Mouse (Mus musculus): Measurements from ENCODE around the gene Mindy4.

GRCm38 (mm10) chr6:55294549-55295131 lies 91.5 kb downstream of the Mindy4 start:
- no peak for TF ChIP-seq CTCF (IDR thresholded peaks at IDR 0.05; ENCODE audit: low read depth, low read length)
- no peak for TF ChIP-seq POLR2AphosphoS5 (IDR thresholded peaks at IDR 0.05; ENCODE audit: insufficient replicate concordance, low read depth, low read length)
- no peak for TF ChIP-seq GATA1 (IDR thresholded peaks at IDR 0.05; ENCODE audit: borderline replicate concordance, low read length)
- no peak for TF ChIP-seq GATA2 (IDR thresholded peaks at IDR 0.05; ENCODE audit: borderline replicate concordance, low read depth, low read length)

Measured in G1E (cell line).